Mouse (Mus musculus) left cerebral cortex, adult 11 months (tissue): ENCODE measurements around the gene Tspan5.

Experiments
- DNase-seq: peaks from one replicate; pipeline ENCODE4 v3.0.0; 2022; ENCODE audit warnings: low spot score

The Tspan5 gene

DNA sequence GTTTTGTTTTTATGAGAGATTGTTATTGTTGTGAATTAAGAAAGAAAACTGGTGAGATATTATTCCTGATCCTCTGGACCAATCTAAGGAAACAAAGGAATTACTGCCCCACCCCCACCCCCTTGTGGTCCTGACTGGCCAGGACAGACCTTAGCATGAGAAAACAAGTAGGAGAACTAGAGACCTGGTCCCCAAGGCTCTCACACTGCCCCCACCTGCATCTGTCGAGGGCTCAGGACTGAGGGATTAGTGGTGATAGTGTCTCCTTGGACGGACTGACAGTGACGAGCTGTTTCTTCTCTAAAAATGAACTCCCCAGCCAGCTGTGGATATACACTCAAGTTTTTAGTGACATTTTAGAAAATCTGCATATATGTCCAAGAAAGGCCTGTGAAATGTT lies 70.6 kb downstream of the Tspan5 start:
- no peak for DNase-seq

DNA sequence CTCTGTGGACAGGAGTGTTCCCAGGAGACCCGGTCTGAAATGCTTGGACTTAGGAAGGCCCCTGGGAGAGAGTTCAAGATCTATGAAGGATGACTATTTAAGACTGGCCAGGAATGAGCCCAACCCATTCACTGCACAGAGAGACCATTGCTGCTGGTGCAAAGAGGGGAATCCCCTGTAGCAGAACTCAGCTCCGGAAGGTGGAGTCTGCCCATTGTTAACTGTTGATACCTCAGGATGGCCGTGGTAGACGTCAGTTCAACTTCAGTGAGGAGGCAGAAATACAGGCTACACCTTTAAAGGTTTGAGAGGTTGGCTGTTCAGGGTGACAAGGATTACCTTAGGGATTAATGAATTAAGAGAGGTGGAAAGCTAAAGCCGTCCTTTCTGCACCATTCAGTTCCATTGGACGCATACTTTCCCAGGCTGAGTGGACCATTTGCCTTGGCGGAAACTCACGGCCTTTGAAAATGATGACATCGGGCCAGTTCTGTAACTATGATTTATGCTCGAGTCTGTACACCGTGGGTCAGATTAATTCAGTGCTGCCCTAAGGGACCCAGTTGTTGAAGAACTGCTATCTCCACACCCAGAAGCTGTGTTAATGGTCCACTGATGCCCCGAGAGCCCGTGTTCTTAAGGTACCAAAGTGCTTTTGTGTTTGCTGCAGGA lies 71.3 kb downstream of the Tspan5 start:
- DNase-seq, result no peak

DNA sequence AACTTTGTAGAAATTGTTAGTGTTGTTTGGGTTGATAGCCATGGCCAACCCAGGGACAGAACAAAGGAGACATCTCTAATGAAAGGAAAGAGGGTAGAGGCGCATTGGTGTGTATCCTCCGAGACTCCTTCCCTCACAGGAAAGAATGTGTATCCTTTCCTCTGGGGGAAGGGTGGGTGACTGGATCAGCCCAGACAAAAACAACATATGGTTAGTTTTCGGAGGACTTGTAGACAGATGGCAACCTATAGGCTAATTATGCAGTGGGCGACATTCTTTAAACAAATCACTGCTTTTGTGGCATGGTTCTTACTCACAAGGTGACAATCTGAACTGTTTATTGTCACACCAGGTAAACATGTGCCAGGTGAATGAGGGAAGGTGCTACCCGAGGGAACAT lies 72.5 kb downstream of the Tspan5 start:
- no peak for DNase-seq

DNA sequence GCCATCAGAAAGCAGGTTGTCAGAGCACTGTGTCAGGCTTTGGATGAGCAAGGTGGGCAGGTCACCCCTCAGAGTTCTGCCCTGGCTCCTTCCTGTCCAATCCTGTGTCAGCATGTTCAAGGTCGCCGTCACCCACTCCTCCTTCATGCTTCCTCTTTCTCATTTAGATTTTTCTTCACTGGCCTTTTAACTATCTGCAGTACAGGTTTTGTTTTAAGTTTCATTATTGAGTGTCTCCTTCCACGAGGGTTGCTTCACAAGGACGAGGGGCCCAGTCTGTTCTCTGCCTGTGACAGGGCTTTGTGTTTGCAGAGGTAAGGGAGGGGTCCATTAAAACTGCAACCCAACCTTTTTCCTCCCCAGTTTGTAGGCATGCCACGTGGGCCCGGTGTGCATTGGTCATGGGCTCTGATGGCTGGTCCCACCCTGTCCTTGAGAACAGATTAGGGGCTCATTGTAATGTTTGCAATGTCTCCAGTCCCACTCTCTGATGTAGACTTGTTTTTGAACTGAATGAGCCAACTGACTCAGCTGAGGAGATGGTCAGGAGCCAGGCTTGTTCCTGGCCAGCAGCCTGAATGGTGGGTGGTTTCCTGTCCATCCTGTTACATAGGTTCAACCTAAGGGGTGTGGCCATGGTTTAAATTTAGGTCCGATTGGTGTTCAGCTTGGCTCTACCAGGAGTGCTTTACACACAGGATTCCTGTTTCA lies 73.3 kb downstream of the Tspan5 start:
- no peak for DNase-seq

DNA sequence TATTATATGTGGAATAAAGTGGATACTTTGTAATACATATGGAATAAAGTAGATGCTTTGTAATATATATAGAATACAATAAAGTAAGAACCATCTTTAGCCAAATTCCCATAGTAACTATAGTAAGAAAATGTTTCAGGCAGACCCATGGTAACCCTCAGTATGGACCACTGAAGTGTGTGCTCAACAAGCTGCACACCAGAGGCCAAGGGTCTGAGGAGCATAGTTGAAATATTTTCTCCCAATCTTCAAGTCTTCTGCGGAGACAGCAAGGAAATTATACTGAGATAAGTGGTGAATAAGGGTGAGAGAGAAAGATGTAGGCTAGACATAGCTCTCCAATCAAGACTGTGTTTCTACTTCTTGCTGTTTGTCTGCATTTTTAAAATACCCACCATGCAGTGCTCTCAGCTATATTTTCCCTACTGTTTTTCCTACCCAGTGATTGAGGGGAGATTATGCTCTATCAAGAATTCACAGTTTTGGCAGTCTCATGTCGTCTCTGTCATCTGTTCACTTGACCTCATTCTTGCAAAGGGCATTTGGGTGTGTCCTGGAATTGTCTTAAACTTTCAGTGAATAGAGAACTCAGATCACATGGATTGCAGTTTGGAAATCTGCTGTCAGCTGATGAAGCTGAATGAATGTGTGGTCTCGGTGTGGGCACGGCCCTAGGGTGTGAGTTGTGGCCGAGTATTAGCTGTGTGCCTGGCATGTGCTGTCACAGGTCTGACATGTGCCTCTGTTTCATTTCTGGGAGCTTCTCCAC lies 75.1 kb downstream of the Tspan5 start:
- DNase-seq, result no peak

DNA sequence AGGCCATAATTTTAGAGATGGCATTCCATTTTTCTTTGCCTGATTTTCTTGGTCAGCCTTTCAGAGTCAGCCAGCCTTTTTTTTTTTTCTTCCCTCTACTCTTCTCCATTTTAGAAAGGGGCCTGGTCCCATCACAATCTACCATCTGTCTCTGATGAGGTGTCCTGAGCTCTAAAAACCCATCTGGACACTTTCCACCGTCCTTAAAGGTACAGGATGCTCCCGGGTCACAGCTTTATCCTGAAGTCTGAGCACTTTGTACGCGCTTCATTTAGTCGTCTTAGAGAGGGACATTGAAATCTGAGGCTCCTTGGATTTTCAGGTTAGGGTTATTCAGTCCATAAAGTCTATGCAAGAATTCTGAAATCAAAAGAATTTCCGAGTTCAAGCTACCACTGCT lies 77.9 kb downstream of the Tspan5 start:
- DNase-seq, result no peak

DNA sequence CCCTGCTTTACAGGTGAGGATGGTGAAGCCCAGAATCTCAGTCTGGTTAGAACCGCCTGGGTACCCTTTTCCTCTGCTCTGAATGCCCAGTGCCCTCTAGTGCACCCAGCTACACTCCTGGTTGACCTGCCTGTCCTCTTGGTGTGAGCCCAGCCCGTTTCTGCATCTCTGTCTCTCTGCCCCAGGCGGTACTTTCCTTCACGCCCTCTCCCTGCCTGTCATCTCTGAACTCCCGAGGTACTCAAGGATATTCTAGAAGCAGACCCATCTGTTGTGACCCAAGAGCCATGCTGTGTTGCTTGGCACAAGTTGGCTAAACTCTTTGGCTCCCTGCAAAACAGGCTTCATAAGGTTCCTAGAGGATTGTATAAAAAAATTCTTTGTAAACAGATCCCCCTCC lies 78.3 kb downstream of the Tspan5 start:
- no peak for DNase-seq

DNA sequence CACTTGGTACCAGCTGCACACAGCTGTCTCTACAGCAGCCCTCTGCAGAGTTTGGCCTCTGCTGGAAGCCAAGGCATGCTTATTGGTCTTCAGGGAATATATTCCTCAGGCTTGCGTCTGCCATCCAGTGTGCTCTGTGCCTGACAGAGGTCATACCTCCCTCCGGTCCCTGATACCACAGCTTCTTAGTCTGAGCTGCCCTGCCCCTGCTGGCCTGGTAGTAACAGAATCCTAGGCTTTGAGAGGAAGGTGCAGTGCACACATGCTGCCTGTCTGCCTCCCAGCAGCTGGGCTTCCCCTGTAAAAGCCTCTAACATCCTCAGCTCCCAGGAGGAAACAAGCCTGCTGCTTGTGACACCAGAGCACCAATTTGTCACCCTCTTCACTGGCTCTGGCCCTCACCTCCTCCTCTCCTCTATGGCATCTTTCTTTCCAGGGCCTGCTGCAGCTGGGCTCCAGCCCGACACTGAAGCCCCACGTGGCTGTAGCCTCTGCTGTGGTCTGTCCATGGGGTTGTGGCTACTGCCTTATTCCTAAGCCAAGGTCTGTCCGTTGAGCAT lies 80.0 kb downstream of the Tspan5 start:
- DNase-seq, result no peak

DNA sequence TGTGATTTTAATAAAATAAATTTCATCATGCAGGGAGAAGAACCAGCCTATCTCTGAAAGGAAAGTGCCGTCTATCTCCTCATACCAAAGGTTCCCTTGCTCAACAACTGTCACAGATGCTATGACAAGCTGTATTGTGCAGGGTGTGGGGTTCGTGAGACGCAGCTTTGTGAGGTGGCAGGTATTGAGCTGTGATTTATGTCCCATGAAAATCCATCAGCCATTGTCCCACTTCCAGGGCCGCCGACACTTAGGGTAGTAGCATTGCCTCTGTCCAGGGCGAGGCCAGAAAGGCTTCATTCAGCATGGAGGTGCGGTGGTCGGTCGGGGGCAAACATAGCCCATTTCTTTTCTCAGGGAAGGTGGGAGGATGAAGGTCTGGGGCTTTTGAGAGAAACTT lies 81.9 kb downstream of the Tspan5 start:
- DNase-seq, result no peak

DNA sequence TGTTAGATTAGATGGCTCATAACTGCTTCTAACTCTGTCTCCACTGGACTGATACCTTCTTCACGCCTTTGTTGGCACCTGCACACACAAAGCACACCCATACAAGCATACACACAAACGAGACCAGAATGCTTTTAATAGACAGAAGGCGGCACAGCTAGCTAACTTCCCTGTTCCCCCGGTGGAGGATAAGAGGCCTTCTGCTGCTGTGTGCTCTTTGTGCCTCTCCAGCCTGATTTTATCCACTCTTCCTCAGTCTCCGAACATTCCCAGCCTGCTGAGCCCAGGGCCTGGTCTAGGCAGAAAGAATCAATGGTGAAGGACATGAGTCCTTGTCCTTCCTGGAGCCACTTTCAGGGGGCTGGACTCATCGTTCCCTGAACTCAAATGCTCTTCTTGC lies 83.3 kb downstream of the Tspan5 start:
- no peak for DNase-seq

DNA sequence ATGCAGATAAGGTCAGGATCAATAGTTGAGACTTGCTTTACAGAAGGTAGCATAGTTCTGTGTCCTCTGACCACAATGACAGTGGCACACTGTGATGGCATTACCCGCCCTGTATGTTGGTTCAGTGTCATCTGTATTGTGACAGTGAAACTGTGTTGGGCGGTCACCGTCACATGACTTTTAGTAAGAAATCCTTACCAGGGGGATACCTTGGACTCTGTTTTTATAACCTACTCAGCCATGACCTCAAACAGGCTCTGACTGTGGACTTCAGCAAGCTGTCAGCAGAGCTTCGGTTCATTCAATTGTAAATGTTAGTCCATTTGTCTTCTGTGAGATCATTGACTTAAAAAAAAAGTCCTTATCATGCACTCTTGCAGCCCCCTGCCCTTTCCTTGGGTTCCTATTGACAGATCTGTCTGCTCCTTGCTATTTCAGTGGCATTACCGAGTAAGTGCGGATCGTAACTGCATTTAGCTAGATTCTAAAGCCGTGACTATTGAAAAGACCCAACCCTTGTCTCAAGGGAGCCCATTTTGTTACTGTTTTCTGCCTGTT lies 84.3 kb downstream of the Tspan5 start:
- DNase-seq, result no peak

DNA sequence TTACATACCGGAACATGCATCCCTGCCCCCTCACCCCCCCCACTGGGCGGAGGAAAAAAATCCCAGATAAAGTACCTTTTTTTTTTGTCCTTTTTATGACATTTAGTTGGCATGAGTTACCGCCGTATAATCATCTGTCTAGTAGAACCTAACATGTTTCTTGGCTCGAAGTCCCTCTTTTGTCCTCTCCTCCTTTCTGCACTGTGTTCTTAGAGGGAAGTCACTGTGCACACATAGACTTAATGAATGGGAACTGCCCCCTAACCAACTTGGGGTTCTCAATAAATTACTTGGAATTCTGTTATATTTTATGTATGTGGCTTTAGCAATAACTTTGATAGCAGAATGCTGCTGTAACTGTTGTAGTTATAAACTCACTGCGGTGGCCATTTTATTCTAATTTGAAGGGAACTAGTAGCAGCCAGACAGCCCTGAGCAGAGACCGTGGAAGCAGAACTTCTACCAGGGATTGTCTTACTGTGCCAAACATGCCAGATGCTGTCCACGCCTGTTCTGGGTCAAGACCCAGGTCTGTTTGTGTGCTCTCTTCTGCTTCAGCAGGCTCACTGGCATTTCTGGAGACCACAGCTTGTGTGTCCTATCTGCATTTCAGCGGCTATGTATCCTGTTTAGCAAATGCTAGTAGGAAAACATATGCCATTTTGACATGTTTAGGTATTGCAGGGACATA lies 91.0 kb downstream of the Tspan5 start:
- DNase-seq, result no peak

DNA sequence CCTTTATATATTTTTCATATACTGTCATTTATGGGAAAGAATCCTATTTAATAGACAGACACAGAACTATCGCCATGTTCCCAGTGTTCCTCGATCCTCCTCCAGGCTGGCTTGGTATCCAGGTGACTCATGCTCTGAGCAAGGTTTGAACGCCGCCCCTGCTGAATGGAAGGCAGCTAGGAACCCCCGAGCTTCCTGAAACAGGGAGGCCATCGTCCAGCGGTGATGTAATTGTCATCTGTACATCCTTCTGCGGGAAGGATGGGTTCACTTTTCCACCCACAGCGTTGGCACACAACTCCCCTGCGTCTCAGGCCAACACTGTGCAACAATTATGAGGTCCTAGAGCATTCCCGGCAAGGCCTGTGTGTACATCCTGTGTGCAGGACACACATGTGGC lies 92.2 kb downstream of the Tspan5 start:
- no peak for DNase-seq

DNA sequence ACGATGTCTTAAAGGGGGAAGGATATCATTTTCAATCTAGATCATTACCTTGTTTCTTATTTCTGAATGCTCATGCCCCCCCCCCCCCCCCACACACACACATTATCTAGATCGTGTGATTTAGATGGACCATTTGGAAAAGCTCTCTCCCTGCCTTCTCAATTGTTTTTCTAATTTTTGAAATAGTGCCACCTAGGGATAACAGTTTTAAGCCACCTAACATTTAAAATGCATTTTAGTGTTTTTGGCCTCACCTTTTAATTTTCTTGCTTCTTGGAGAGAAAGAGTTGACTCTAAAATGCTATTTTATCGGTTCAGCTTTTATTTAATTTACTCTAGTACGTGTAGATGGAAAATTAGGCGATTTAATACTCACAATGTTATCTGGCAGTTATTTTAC lies 94.9 kb downstream of the Tspan5 start:
- DNase-seq, result no peak

DNA sequence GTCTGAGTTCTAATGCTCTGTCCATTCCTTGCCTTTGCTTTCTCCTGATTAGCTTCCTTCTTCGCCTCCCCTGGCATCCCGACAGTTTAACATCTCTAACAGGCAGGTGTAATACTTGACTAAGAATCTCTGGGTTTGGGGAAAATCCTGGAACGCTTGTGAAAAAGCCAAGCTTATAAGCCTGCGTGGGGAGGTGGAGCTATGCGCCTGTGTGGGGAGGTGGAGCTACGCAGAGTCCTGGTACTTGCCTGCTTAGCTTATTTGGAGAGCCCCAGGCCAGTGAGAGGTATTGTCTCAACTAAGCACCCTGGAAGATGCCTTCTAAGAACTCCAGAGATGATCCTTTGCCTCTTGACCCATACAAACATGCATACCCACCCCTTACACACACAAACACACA lies 95.7 kb downstream of the Tspan5 start:
- no peak for DNase-seq

DNA sequence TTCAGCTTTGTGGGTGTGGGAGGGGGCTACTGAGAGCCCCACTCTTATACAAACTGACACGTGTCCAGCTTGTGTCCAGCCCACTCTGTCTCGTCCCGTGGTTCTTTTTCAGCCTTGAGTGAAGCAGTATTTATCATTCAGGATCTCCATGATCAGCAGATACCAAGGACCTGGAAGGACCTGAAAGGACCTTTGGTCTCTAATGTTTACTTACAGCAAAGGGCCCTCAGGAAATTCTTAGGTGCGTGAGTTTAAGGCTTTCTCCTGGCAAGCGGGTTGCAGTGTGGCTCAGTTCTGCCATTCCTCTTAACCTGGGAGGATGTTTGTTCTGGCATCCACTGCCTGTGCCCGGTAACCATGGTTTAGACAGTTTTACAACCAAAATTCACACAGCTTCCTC lies 97.7 kb downstream of the Tspan5 start:
- no peak for DNase-seq

DNA sequence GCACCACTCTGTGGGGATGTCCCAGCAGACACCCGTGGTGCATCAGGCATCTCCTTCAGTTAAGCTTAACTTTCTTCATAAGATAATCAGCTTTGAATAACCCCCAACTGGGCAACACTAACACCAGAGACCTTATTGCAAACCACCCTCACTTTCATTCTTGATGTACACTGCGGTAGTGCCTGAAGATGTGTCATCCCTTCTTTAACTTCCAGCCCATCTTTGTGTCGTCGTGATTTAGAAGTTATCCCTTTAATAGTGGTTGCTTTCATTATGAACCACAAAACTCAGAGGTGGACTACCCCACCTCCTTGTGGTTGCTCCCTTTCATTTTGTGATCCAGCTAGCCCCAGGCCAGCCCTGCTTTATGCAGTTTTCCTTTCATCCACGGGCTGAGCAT lies 99.3 kb downstream of the Tspan5 start:
- no peak for DNase-seq

DNA sequence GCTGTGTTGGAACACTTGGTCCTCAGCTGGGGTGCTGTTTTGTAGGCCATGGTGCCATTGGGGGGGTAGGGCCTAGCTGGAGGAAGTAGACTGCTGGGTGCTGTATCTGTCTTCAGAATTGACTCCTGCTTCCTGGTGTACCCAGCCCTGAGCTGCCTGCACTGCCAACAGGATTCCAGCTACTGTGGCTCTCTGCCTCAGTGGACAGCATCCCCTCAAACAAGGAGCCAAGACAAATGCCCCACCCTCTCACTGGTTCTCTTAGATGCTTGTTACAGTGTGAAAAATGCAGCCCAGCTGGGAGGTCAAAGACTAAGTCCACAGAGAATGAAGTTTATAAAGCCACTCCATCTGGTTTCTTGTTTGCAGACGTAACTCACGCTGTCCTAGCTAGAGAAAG lies 101.2 kb downstream of the Tspan5 start:
- DNase-seq, result no peak

DNA sequence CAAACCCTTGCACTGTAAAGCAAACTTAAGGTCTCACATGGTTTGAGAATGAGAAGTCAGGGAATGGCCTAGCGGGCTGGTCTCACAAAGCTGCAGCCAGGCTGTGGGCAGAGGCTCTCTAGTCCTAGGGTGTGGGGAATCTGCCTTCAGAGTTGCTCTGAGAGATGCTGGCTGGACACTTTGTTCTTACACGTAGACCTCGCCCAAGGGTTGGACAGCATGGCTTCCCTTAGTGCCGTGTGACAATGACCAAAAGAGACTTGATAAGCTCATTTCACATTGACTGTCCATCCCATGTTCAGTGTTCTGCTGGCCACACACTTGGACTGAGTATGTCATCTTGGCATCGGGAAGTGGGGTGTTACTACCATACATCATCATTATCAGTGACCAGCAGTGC lies 101.6 kb downstream of the Tspan5 start:
- DNase-seq, result no peak

DNA sequence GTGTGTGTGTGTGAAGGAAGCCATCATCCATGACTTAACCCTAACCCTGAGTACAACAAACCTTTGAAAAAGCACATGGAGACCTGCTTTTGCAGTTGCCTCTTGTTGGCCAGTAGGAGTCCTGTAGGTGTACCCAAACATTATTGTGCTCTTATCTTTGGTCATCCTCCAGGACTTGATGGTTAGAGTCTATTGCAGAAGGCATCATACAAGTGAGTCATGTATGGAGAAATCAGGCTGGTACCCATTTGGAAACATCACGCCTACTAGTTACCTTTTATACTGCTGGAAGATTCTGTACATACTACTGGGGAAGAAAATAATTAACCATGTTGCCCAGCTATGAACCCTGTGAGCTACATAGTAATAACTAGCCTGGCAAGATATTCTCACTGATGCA lies 103.8 kb downstream of the Tspan5 start:
- DNase-seq, result no peak

DNA sequence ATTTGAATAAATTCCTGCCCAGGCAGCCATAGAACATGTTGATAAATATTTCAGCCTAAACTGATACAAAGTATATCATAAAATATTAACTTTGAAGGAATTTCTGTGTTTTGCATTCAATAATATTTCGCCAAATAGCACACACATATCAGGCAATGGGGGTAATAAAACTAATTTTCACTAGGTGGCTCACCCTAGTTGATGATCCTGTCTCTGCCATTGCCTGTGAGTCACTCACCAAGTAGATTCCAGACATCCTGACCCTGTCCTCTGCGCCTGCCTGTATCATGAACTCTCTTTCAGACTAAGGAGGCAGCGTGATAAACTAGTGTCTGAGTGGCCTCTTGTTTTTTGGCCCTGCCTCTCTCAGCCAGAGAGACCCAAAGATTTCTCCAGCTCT lies 105.8 kb downstream of the Tspan5 start:
- no peak for DNase-seq

DNA sequence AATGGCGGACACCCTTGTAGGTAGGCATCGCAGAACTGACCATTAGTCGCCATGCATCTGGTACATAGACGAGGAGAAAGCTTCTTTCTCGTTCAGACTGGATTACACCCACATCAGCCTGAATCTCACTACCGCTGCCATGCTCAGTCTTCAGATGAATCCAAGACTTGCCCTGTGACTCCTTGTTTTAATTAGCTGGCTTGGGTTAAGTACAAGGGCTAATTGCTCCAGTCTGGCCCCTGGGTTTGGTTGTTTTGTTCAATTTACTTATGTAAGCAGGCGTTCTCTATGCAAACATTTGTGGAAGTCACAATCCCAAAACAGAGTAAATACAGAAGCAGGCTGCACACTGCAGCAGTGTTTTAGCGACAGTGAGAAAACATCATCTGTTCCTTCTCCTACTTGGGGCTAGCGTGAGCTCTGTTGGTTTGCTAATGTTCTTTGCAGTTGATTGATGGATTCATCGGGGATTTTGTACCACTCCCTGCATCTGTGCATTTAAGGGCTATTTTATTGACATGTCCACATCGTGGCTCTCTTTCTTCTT lies 107.8 kb downstream of the Tspan5 start:
- DNase-seq, result no peak
